Mouse (Mus musculus) mouse trophoblast stem cell (cell line): ENCODE measurements around the gene G430095P16Rik.

Source experiments
- in situ Hi-C, 2 experiments: fragments of 300-500 bp; cut with MseI, MboI; formaldehyde crosslinking; loops; 2 replicates in 1 of 2; 3 replicates in 1 of 2; pipeline ENCODE4 v1.15.1; 2025

Gene G430095P16Rik

DNA sequence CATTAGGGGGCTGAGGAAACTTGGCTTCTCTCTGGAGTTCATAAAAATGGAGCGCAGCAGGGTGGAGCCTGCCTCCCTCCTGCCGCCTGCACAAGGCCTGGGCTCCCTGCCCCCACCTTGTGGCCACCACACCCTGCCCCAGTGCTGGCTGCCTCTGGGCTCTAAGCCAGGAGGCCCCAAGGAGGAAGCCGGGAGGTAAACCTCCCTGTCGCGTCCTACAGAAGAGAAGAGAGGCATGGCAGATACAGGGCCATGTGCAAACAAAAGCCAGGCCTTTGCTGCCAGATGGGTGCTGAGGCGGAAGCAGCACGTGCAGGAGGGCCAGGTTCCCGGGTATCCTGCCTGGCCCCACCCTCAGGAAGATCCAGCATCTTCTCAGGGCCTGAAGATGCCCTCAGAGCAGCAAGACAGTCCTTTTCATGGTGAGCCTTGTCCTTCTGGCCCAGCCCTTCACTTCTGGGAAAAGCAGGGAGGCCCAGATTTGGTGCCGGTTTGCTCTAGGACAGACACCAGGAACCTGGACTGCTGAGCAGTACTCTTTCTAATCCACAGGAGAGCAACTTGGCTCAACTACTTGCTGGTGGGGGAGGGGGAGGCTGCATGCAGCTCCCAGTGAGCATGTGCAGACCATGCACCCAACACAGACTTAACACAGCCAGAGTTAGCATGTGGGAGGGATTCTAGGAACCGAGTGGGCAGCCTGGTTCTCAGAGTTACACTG lies at the start of gene G430095P16Rik:
Gene G430095P16Rik, plus strand, starts transcription at position 158 of the 721 bp plus-strand sequence.
- in situ Hi-C loops, result no loop called here

DNA sequence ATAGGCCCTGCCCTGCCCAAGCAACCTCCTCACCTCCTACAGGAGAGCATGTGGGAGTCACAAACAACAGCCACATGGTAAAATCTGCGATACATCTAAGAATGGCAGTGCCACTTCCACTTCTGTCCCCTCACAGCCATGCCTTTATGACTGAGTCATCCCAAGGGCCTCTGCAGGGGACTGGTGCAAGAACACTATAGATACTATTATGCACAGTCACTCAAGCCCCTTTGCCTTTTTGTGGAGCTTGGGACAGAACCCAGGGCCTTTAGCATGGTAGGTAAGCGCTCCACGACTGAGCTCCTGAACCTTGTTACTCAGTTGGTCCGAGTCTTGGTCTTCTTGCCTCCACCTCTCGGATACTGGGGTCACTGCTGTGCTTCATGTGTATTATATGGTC lies 45.5 kb upstream of the G430095P16Rik start:
- in situ Hi-C loops, result no loop called here

DNA sequence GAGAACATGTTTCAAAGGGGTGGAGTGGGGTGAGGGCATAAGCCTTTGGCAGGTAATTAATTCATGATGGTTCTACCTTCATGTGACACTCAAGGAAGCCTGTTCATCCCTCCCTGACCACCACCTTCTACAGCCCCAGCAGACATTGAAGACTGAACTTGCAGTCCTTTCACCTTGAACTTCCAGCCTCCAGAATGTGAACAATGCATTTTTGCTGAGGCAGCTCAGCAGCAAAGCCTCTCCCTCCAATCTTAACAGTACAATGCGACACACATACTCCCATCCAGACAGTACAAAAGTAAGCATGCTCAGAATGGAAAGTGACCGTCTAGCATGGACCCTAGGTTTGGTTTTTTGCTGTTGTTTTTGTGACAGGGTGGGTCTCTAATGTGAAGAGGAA lies 41.3 kb upstream of the G430095P16Rik start:
- in situ Hi-C loops, result no loop called here

DNA sequence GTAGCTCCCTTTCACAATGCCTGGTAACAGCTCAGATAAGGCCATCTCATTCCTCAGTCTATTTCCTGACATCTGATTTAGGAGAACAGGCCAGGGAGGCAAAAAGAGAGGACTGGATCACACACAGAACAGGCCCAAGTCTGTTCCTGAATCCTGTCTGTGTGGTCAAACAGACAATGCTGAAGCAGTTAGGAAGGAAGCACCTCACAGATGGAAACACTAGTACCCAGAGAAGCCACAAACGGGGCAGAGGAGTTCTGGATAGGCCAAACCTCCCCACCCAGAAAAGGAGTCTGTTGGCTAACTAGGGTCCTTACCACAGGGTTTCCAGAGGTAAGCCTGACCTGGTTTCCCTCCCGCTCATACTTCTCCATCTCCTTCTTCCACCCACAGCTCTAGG lies 40.5 kb upstream of the G430095P16Rik start:
- in situ Hi-C loops, result no loop called here

DNA sequence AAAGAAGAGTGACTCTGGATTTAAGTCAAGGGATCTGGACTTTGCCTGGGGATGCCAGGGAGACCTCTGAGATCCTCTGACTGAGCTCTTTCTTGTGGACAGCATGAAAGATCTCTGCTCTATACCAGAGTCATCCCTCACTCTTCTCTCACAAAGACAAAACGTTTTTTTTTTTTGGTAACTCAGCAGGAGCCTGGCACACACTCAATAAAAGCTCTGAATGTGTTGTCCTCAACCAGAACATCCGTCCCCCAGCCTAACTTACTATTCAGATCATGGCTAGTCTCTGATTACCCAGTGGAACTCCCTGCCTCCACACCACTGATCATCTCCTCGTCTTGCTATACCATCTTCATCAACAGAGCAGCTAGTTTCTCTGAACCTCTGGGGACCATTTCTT lies 38.3 kb upstream of the G430095P16Rik start:
- in situ Hi-C loops, result no loop called here

DNA sequence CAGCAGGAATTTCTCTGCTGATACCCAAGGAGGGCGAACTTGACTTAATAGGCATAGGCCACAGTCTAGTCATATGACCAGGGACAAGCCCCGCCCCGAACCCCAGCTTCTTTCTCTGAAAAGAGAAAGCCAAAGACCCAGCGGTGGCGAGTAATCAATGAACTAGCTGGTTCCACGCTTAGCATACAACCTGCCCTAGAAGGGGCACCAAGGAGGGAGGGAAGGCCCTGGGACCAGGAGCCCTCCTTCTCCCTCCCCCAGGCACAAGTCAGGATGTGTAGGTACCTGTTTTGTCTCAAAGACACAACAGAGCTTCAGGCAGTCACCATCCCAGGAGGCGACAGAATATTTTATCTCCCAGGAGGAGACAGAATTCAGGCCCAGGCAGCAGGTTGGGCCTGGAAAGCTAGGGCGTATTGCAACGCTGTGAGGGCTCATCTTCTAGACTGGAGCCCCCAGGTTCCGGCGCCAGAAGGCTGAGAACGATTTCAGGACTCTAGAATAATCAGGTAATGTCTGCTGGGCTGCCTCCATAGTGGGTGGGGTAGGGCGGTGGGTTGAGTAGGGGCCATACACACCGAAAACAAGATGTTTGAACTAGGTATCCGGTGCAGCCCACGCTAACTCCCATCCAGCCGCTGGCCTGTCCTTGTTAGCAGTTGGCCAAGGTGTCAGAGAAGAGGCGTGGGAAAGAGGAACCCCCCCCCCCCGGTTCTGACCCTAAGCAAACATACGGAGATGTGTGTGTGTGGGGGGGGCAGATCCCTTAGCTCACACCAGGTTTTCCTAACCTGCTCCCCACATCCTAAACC lies 36.4 kb upstream of the G430095P16Rik start, which contains the start of gene Trmt1:
Gene Trmt1, plus strand, starts transcription at position 117 of the 812 bp plus-strand sequence.
- in situ Hi-C loops, result no loop called here

DNA sequence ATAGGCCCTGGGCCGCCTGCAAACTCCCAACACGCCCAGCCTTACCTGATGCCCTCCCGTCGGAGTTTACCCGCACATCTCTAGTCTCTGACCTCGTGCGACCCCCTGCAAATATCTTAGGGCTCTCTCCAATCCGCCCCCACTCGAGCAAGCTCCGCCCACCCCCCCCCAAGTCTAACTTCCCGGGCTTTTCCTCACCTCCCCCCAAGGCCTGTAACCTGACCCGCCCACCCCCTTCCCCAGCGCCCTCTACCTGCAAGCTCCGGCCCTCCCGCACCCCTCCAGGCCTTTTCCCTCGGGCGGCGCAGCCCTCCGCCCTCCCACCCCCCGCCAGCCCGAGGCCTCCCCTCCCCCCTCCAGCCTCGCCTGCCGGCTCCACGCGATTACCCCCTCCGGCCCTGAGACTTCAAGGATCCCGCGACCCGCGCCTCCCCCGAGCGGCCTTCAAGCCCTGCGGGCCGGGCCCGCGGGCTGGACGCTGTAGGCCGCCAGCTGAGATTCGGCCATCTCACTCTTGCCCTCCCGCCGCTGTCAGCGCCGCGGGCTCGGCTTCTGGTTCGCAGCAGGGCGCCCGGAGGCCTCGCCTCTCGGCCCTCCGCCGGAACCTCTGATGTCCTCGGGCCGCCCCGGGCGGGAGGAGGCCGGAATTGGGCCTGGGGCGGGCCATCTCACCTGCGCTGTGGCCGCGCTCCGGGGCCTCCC lies 35.7 kb upstream of the G430095P16Rik start:
- in situ Hi-C loops, result no loop called here

DNA sequence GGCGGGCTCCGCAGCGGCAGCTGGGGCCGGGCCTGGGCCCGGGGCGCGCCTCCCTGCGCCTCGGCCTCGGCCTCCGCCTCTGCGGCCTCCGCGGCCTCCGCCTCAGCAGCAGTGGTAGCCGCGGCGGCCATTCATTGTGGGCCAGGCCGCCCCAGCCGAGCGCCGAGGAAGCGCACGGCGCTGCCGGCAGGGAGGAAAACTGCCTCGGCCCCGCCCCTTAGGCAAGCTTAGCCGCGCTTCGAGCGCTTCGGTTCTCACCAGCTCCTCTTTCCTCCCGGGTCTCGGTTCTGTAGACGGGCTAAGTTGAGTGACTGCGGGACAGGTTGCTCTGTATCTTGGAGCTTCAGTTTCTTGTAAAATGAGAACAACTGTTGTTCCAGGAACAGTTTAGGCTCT lies 35.1 kb upstream of the G430095P16Rik start, which contains the start of gene Nacc1:
Gene Nacc1, minus strand, starts transcription at position 158 of the 396 bp plus-strand sequence.
- in situ Hi-C loops, result no loop called here

DNA sequence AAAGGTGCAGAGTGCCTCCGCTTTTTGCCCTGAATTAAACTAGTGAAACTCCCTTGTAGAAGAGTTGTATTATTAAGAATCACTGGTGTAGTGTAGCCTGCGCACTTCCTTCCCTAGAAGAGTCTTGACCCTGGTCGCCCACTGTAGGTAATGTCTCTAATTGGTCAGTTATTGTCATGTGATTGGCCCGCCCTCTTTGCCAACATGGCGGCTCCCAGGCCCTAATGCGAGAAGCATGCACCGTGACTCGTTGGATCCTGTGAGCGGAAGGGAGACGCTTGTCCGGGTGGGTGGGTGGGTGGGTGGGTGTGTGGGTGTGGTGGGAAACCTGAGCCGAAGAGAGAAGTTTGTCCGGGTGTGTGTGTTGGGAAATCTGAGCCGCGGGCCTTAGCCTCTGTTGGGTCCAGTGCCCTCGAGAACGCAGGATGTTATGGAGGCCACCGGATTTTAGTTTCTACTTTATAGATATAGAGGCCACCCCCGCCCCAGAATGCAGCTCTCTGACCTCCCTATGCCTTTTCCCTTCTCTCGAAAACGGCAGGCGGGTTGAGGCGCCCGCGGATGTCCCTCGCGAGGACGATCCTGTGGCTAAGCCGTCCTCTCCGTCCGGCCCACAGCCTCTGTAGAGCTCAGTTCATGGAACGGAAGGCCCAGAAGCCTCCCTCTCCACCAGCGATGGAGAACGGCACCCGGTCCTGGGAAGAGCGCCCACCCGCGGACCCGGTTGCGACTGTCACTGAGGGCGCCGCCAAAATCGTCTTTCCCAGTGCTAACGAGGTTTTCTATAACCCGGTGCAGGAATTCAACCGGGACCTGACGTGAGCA lies 33.5 kb upstream of the G430095P16Rik start:
- in situ Hi-C loops, result no loop called here

DNA sequence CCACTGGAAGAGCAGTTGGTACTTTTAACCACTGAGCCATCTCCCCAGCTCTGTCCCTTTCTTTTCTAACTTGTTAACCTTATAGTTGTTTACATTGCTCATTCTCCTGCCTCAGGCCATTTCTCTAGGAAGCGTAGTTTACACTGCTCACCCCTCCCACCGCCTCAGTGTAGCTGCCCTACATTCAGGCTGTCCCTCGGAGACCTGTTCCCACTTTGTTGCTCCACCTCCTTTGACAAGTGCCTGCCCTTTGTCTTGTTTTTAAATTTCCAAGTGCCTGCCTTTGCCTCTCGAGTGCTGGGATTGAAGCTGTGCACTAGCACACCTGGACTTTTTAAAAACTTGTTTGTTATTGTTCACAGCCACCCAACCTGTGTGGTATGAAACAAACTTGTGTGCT lies 29.5 kb upstream of the G430095P16Rik start:
- in situ Hi-C loops, result no loop called here

DNA sequence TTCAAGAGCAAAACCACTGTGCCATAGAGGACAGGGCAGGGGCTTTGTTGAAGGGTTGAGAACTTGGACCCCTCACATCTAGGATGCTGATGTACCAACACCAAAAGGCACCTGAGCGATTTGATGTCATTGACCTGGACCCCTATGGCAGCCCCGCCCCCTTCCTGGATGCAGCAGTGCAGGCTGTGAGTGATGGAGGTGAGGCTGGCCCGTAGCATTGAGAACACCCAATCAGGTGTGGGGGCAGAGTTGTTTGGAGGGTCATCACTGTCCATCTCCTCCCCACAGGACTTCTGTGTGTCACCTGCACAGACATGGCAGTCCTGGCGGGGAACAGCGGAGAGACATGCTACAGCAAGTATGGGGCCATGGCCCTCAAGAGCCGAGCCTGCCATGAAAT lies 27.7 kb upstream of the G430095P16Rik start:
- in situ Hi-C loops, result no loop called here

DNA sequence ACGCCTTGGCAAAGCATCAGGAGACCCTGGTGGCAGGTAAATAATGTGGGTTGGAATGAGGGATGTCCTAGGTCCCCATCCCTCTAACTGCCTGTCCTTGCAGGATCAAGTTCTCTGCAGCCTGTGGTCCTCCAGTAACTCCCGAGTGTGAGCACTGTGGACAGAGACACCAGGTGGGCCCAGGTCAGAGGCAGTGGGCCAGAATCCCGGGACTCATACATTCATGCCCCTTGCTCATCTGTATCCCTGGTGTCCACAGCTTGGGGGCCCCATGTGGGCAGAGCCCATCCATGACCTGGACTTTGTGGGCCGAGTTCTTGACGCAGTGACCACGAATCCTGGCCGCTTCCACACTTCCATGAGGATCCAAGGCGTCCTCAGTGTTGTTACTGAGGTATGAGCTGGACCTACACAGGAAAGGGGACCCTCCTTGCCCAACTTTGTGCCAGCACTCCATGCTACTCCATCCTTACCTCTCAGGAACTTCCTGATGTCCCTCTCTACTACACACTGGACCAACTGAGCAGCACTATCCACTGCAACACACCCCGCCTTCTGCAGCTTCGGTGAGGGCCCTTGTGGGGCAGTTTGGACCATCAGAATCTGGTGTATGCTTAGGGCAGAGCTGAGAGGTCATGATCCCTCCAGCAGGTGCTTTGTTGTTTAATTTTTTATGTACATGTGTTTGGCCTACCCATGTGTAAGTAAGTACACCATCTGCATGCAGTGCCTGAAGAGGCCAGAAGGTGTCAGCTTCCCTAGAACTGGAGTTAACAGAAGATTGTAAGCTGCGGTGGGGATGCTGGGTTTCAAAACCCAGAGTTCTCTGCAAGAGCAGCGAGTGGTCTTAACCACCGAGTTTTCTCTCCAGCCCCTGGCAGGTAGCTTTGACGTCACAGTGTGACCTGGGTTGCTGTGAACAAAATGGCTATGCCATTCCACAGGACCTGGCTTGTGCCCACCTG lies 25.4 kb upstream of the G430095P16Rik start:
- in situ Hi-C loops, result no loop called here

DNA sequence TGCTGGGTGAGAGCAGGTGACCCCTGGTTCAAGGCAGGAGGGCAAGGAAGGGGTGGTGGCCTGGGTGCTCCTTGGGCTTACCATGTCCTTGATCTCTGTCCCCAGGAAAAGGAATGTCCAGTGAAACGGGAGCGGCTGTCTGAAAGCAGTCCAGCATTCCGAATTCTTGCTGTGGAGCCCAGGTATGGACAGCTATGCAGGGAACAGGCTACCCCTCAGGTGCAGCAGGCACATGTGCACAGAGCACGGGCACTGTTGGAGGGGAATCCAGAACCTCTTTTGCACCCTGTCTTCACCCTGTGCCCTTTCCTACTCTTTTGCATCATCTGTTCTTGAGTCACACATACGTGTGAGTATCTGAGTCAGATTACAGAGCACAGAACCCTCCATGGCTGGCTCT lies 24.5 kb upstream of the G430095P16Rik start:
- in situ Hi-C loops, result no loop called here

DNA sequence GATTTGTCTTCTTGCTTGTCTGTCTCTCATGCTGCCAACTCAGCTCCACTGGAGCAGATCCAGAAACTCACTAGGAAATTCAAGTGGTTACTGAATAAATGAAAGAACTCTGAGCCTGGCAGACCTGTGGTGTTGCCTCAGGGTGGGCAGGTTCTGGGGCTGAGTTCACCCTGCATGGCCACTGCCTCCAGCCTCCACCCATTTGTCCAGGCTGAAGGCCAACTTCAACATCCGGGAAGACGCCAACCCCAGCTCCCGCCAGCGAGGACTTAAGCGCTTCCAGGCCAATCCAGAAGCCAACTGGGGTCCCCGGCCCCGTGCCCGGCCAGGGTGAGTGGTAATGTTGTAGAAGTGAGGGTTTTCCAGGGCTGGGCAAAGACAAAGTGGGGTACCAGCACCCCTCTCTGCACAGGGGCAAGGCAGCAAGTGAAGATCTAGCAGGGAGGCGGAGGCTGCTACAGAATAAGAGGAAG lies 23.8 kb upstream of the G430095P16Rik start:
- in situ Hi-C loops, result no loop called here

DNA sequence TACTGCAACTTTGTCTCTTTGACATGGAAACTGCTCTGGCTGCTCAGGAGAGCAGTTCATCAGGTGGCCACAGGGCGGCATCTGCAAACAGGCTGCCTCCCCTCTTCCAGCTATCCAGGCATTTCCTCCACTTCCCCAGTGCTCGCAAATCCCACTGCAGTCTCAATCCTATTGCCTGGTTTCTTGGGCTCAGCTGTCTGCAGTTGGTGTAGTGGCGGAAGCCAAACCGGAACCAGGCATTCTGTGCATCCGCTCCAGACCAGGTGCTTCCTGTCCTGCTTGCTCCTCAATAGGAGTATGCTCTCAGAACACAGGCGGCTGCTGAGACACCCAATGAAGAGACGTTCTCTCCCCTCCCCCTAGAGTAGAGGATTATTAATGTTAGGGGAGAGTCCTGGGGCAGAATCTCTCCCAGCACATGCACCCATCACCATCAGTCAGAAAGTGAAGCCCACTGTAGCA lies 22.9 kb upstream of the G430095P16Rik start:
- in situ Hi-C loops, result no loop called here

DNA sequence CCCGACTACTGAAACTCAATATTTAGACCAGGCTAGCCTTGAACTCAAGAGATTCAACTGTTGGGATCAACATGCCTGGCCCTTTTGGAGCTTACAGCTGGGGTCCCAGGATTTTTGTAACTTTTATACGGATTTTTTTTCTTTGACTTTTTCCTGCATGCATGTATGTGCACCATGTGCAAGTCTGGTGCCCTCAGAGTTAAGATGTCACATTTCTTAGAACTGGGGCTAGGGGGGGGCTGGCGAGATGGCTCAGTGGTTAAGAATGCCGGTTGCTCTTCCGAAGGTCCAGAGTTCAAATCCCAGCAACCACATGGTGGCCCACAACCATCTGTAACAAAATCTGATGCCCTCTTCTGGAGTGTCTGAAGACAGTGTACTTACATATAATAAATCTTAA lies 22.3 kb upstream of the G430095P16Rik start:
- in situ Hi-C loops, result no loop called here

DNA sequence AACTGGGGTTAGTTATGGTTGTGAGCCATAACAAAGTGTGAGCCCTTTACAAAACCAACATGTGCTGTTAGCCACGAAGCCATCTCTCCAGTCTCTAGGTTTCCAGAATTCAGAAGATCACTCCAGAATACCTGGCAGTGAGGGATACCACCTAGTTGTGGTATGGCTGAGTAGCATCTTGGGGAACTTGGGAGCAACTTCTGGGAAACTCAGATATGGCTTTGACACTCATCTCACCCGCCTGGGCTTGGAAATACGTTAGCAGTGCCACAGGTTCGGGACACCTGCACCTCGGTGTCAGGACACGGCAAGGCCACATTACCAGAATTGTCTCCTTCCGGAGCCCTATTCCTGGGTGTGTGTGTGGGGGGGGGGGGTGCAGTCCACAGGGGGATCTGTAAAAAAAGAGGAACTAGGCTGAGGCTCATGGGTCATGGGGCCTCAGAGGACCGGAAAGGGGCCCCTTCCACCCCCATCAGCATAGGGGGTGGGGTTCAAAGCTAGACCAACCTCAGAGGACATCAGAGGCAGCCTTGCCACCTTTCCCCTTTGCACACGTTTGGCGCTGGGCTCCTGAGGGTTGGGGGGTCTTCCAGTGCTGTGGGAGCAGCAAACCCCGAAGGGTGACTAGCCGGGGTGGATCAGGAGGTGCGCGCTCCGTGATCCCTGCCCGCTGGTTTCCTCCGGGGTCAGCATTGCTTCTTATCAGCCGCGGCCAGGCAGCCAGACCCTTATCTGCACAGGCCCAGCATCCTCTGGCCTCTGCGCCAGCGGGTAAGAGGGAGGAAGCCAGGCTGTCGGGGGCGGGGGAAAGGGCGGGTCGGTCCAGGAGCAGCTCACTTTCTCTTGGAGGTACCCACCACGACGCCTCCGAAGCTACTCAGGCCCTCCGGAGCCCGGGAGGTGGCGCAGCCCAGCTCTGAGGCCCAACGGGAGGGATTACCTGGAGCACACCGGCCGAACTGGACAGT lies 21.6 kb upstream of the G430095P16Rik start, which contains the start of gene Lyl1:
Gene Lyl1, plus strand, starts transcription at position 517 of the 971 bp plus-strand sequence.
- in situ Hi-C loops, result no loop called here

DNA sequence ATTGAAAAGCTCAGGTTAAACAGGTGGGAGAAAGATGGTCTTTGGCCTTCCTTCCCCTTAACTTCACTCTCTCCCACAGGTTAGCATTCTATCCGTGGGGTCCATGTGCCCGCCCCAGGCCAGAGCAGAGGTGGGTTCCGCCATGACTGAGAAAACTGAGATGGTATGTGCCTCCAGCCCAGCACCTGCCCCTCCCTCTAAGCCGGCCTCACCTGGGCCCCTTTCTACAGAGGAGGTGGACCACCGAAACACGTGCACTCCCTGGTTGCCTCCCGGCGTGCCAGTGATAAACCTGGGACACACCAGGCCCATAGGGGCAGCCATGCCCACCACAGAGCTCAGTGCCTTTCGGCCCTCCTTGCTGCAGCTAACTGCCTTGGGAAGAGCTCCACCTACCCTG lies 20.2 kb upstream of the G430095P16Rik start:
- in situ Hi-C loops, result no loop called here
